Mouse (Mus musculus) spleen, postnatal 36 days (tissue): ENCODE data around the gene Msi2.

Experiments
- DNase-seq, 2 experiments: peaks; one replicate each; pipeline ENCODE4 v3.0.0; 2022; ENCODE audit warnings: low spot score in 2 of 2, mixed read lengths in 1 of 2

Msi2 gene

GRCm38 (mm10) chr11:88318850-88319249, 399.5 kb downstream of the Msi2 start:
- DNase-seq = no peak

GRCm38 (mm10) chr11:88315393-88315792, 402.9 kb downstream of the Msi2 start:
- DNase-seq = no peak

GRCm38 (mm10) chr11:88314471-88314870, 403.8 kb downstream of the Msi2 start:
- no peak for DNase-seq

- no peak for DNase-seq
Measured at GRCm38 (mm10) chr11:88313512-88313911, 404.8 kb downstream of the Msi2 start.

GRCm38 (mm10) chr11:88311606-88312005, 406.7 kb downstream of the Msi2 start:
- no peak for DNase-seq

- no peak for DNase-seq
Measured at GRCm38 (mm10) chr11:88310773-88311172, 407.5 kb downstream of the Msi2 start.

GRCm38 (mm10) chr11:88309059-88309700, 409.1 kb downstream of the Msi2 start:
- DNase-seq = no peak

GRCm38 (mm10) chr11:88307616-88308543, 410.4 kb downstream of the Msi2 start:
- DNase-seq = no peak

GRCm38 (mm10) chr11:88305759-88306158, 412.6 kb downstream of the Msi2 start:
- DNase-seq = no peak

- no peak for DNase-seq
Measured at GRCm38 (mm10) chr11:88301619-88302018, 416.7 kb downstream of the Msi2 start.

- DNase-seq = no peak
Measured at GRCm38 (mm10) chr11:88299345-88299744, 419.0 kb downstream of the Msi2 start.

- no peak for DNase-seq
Measured at GRCm38 (mm10) chr11:88297526-88297925, 420.8 kb downstream of the Msi2 start.

- DNase-seq = no peak
Measured at GRCm38 (mm10) chr11:88295298-88295697, 423.0 kb downstream of the Msi2 start.

GRCm38 (mm10) chr11:88294394-88294710, 424.0 kb downstream of the Msi2 start:
- no peak for DNase-seq

- no peak for DNase-seq
Measured at GRCm38 (mm10) chr11:88293631-88294393, 424.5 kb downstream of the Msi2 start, which contains the start of gene Ccdc182. Gene Ccdc182, plus strand, starts transcription at chr11:88294058.

- DNase-seq = no peak
Measured at GRCm38 (mm10) chr11:88291688-88292087, 426.6 kb downstream of the Msi2 start.

- no peak for DNase-seq
Measured at GRCm38 (mm10) chr11:88291245-88291644, 427.1 kb downstream of the Msi2 start.
